Mouse (Mus musculus) heart, adult 2 months (tissue): ENCODE results near the gene Hoxa10.

Source experiments
- CTCF ChIP-seq: fragments of 200-600 bp; IDR thresholded peaks from 2 replicates; pipeline ENCODE4 v1.8.1; 2022; ENCODE audit warnings: antibody characterized with exemption, mild to moderate bottlenecking, moderate library complexity
- EP300 ChIP-seq: fragments of 200-500 bp; IDR thresholded peaks from 2 replicates; pipeline ENCODE4 v1.6.1; 2011; ENCODE audit warnings: low read depth, low read length, control low read depth; ENCODE audit not compliant: insufficient read depth

- no peak for TF ChIP-seq EP300
- no peak for TF ChIP-seq CTCF
These were observed 22.6 kb upstream of the Hoxa10 start for GRCm38 (mm10) chr6:52263321-52263585.
